Mouse (Mus musculus) embryo, embryonic 10.5 days (tissue): Measurements from ENCODE around the gene Rnaset2a.
"Not testable (repeated sequence)": the region's sequence is repeated elsewhere in the genome, so short reads cannot be mapped to it uniquely, and the experiment has no call there.

Source experiments
- DNase-seq: peaks from one replicate; pipeline ENCODE4 v3.0.0-alpha.2; 2015; ENCODE audit warnings: low spot score

Rnaset2a gene

GRCm38 (mm10) chr17:8138116-8138515, 9.8 kb downstream of the Rnaset2a start:
- not testable (repeated sequence) for DNase-seq

GRCm38 (mm10) chr17:8130849-8131248, 17.0 kb downstream of the Rnaset2a start:
- not testable (repeated sequence) for DNase-seq

- not testable (repeated sequence) for DNase-seq
Measured at GRCm38 (mm10) chr17:8129578-8129977, 18.3 kb downstream of the Rnaset2a start.

- not testable (repeated sequence) for DNase-seq
Measured at GRCm38 (mm10) chr17:8128326-8128993, 19.4 kb downstream of the Rnaset2a start.

GRCm38 (mm10) chr17:8124586-8124985, 23.3 kb downstream of the Rnaset2a start:
- not testable (repeated sequence) for DNase-seq

GRCm38 (mm10) chr17:8122974-8123373, 24.9 kb downstream of the Rnaset2a start:
- not testable (repeated sequence) for DNase-seq

GRCm38 (mm10) chr17:8116928-8117327, 31.0 kb downstream of the Rnaset2a start:
- not testable (repeated sequence) for DNase-seq

- not testable (repeated sequence) for DNase-seq
Measured at GRCm38 (mm10) chr17:8116378-8116777, 31.5 kb downstream of the Rnaset2a start.

- not testable (repeated sequence) for DNase-seq
Measured at GRCm38 (mm10) chr17:8112199-8112598, 35.7 kb downstream of the Rnaset2a start.

GRCm38 (mm10) chr17:8101297-8101609, 46.6 kb downstream of the Rnaset2a start:
- DNase-seq: not testable (repeated sequence)

- DNase-seq: not testable (repeated sequence)
Measured at GRCm38 (mm10) chr17:8100405-8101296, 47.2 kb downstream of the Rnaset2a start.

- DNase-seq: not testable (repeated sequence)
Measured at GRCm38 (mm10) chr17:8096199-8096598, 51.7 kb downstream of the Rnaset2a start.

- not testable (repeated sequence) for DNase-seq
Measured at GRCm38 (mm10) chr17:8095653-8096052, 52.2 kb downstream of the Rnaset2a start.

- DNase-seq: not testable (repeated sequence)
Measured at GRCm38 (mm10) chr17:8092537-8093526, 55.1 kb downstream of the Rnaset2a start.

GRCm38 (mm10) chr17:8091320-8091719, 56.6 kb downstream of the Rnaset2a start:
- DNase-seq: not testable (repeated sequence)

- DNase-seq: not testable (repeated sequence)
Measured at GRCm38 (mm10) chr17:8069847-8070246, 78.0 kb downstream of the Rnaset2a start.
